Mouse (Mus musculus) midbrain, embryonic 12.5 days (tissue): Measurements from ENCODE around the gene Clta. TPM values are rescaled to one million over a fixed set of nuclear protein-coding genes. Genes with fewer than 3 reads are reported as not detected.
"Not testable (repeated sequence)": the region's sequence is repeated elsewhere in the genome, so short reads cannot be mapped to it uniquely, and the experiment has no call there.

Experiments used
- ATAC-seq: fragments of 200-750 bp; cut with Nextera tagmentation; 2 replicates; pipeline ENCODE4 v1.8.0; 2017; ENCODE audit warnings: low read depth, moderate TSS enrichment, moderate library complexity; ENCODE audit not compliant: low FRiP score
- H3K27ac ChIP-seq: fragments of 300-500 bp; sonication (generic); replicated peaks from 2 replicates; pipeline ENCODE4 v1.5.1; 2016; ENCODE audit warnings: mild to moderate bottlenecking
- H3K27me3 ChIP-seq: fragments of 300-500 bp; sonication (generic); 2 replicates; pipeline ENCODE4 v1.6.1; 2016; ENCODE audit warnings: mild to moderate bottlenecking
- H3K36me3 ChIP-seq: fragments of 300-500 bp; sonication (generic); 2 replicates; pipeline ENCODE4 v1.6.1; 2016
- H3K4me1 ChIP-seq: fragments of 300-500 bp; sonication (generic); 2 replicates; pipeline ENCODE4 v1.6.1; 2016
- H3K4me2 ChIP-seq: fragments of 300-500 bp; sonication (generic); replicated peaks from 2 replicates; pipeline ENCODE4 v1.6.1; 2016; ENCODE audit warnings: mild to moderate bottlenecking, moderate library complexity
- H3K4me3 ChIP-seq: fragments of 300-500 bp; sonication (generic); 2 replicates; pipeline ENCODE4 v1.5.1; 2016; ENCODE audit warnings: mild to moderate bottlenecking
- H3K9ac ChIP-seq: fragments of 300-500 bp; sonication (generic); replicated peaks from 2 replicates; pipeline ENCODE4 v1.6.1; 2016; ENCODE audit warnings: mild to moderate bottlenecking, moderate library complexity
- H3K9me3 ChIP-seq: fragments of 300-500 bp; sonication (generic); 2 replicates; pipeline ENCODE4 v1.6.1; 2016; ENCODE audit warnings: mild to moderate bottlenecking
- WGBS: fragments of 180-500 bp; shearing (Covaris S2); methylation state at CpG from one replicate; pipeline ENCODE4 v1.1.7; 2016; 5-methylcytosine and 5-hydroxymethylcytosine counted together
- polyA plus RNA-seq: library from polyadenylated mRNA; unstranded; fragments of >200 nt; fragmentation: Nextera tagmentation; extraction: Ambion mirVana; gene quantifications from 2 replicates; pipeline ENCODE4 v1.2.1, GENCODE M21; 2016

Gene Clta
- polyA plus RNA-seq, 1 experiment from 2014 or later: 233 TPM

- 87% methylated on average over 5 of the region's 5 CpGs for WGBS
- peaks cover 62% of the 10 kb centered on the region for H3K36me3 ChIP-seq
- no peak overlapping the region for H3K9ac ChIP-seq
- ATAC-seq: no peak
- no peak overlapping the region for H3K27ac ChIP-seq
- no peak overlapping the region for H3K4me2 ChIP-seq
- no peak overlapping the region for H3K4me3 ChIP-seq
- H3K9me3 ChIP-seq: no peaks in the 10 kb centered on the region
- H3K27me3 ChIP-seq: peaks cover 97% of the 10 kb centered on the region
- H3K4me1 ChIP-seq: peaks cover 12% of the 10 kb centered on the region
These were observed 27.3 kb downstream of the Clta start for GRCm38 (mm10) chr4:44031521-44031920.

GRCm38 (mm10) chr4:44036455-44036854 is 32.2 kb downstream of the Clta start:
- H3K4me1 ChIP-seq: no peaks in the 10 kb centered on the region
- no peak overlapping the region for H3K4me2 ChIP-seq
- ATAC-seq: no peak
- no peak overlapping the region for H3K27ac ChIP-seq
- peaks cover 98% of the 10 kb centered on the region for H3K27me3 ChIP-seq
- H3K36me3 ChIP-seq: peaks cover 54% of the 10 kb centered on the region
- H3K9ac ChIP-seq: no peak overlapping the region
- H3K4me3 ChIP-seq: no peak overlapping the region
- no peaks in the 10 kb centered on the region for H3K9me3 ChIP-seq
- 75% methylated on average over 5 of the region's 5 CpGs for WGBS

- no peak overlapping the region for H3K4me3 ChIP-seq
- H3K4me1 ChIP-seq: no peaks in the 10 kb centered on the region
- peaks cover 46% of the 10 kb centered on the region for H3K36me3 ChIP-seq
- H3K27me3 ChIP-seq: peaks cover 82% of the 10 kb centered on the region
- H3K27ac ChIP-seq: no peak overlapping the region
- 95% methylated on average over 4 of the region's 4 CpGs for WGBS
- ATAC-seq: no peak
- no peak overlapping the region for H3K4me2 ChIP-seq
- H3K9me3 ChIP-seq: no peaks in the 10 kb centered on the region
- H3K9ac ChIP-seq: no peak overlapping the region
These were observed 36.5 kb downstream of the Clta start for GRCm38 (mm10) chr4:44040802-44041201.

- no peak overlapping the region for H3K4me2 ChIP-seq
- H3K27me3 ChIP-seq: peaks cover 79% of the 10 kb centered on the region
- peaks cover 36% of the 10 kb centered on the region for H3K36me3 ChIP-seq
- WGBS: 95% methylated on average over 5 of the region's 5 CpGs
- no peak overlapping the region for H3K27ac ChIP-seq
- no peak for ATAC-seq
- H3K9ac ChIP-seq: no peak overlapping the region
- H3K9me3 ChIP-seq: no peaks in the 10 kb centered on the region
- H3K4me3 ChIP-seq: no peak overlapping the region
- H3K4me1 ChIP-seq: no peaks in the 10 kb centered on the region
These were observed 38.2 kb downstream of the Clta start for GRCm38 (mm10) chr4:44042429-44042828.

GRCm38 (mm10) chr4:44043182-44043581 is 38.9 kb downstream of the Clta start:
- not testable (repeated sequence) for H3K27ac ChIP-seq, H3K4me2 ChIP-seq, H3K9ac ChIP-seq, ATAC-seq, H3K4me3 ChIP-seq, H3K9me3 ChIP-seq, H3K4me1 ChIP-seq
- H3K27me3 ChIP-seq: peaks cover 71% of the 10 kb centered on the region
- WGBS: 95% methylated on average over 4 of the region's 4 CpGs
- peaks cover 36% of the 10 kb centered on the region for H3K36me3 ChIP-seq

- ATAC-seq: no peak
- no peaks in the 10 kb centered on the region for H3K9me3 ChIP-seq
- H3K4me2 ChIP-seq: no peak overlapping the region
- H3K27ac ChIP-seq: no peak overlapping the region
- peaks cover 58% of the 10 kb centered on the region for H3K27me3 ChIP-seq
- H3K36me3 ChIP-seq: peaks cover 28% of the 10 kb centered on the region
- WGBS: 96% methylated on average over 5 of the region's 5 CpGs
- H3K4me3 ChIP-seq: no peak overlapping the region
- no peak overlapping the region for H3K9ac ChIP-seq
- H3K4me1 ChIP-seq: no peaks in the 10 kb centered on the region
These were observed 40.6 kb downstream of the Clta start for GRCm38 (mm10) chr4:44044685-44045356.

- Histone ChIP-seq H3K27me3 (peaks cover 49% of the 10 kb centered on the region), H3K4me3 (no peak overlapping the region), H3K4me2 (no peak overlapping the region), H3K9ac (no peak overlapping the region), H3K4me1 (no peaks in the 10 kb centered on the region), H3K36me3 (peaks cover 19% of the 10 kb centered on the region), H3K27ac (no peak overlapping the region), H3K9me3 (no peaks in the 10 kb centered on the region)
- WGBS: 82% methylated on average over 5 of the region's 5 CpGs
- no peak for ATAC-seq
These were observed 41.8 kb downstream of the Clta start for GRCm38 (mm10) chr4:44046066-44046465.

GRCm38 (mm10) chr4:44049812-44050211 is 45.6 kb downstream of the Clta start:
- H3K4me1 ChIP-seq: no peaks in the 10 kb centered on the region
- H3K27me3 ChIP-seq: peaks cover 34% of the 10 kb centered on the region
- no peak overlapping the region for H3K9ac ChIP-seq
- H3K27ac ChIP-seq: no peak overlapping the region
- 84% methylated on average over 5 of the region's 5 CpGs for WGBS
- H3K36me3 ChIP-seq: 0 out of 2 replicates have a peak, but pooled peaks cover 3% of the 10 kb centered on the region
- ATAC-seq: no peak
- H3K4me3 ChIP-seq: no peak overlapping the region
- no peak overlapping the region for H3K4me2 ChIP-seq
- H3K9me3 ChIP-seq: no peaks in the 10 kb centered on the region

GRCm38 (mm10) chr4:44059674-44060073 is 55.4 kb downstream of the Clta start:
- WGBS: 90% methylated on average over 13 of the region's 13 CpGs
- no peaks in the 10 kb centered on the region for H3K9me3 ChIP-seq

GRCm38 (mm10) chr4:44062062-44062461 is 57.8 kb downstream of the Clta start:
- no peaks in the 10 kb centered on the region; the same call in 1 of the 2 replicates for H3K27me3 ChIP-seq
- peaks cover 4% of the 10 kb centered on the region; the same call in 1 of the 2 replicates for H3K36me3 ChIP-seq
- H3K9ac ChIP-seq: no peak overlapping the region
- no peaks in the 10 kb centered on the region for H3K4me1 ChIP-seq
- ATAC-seq: no peak
- 70% methylated on average over 9 of the region's 9 CpGs for WGBS
- no peaks in the 10 kb centered on the region for H3K9me3 ChIP-seq
- no peak overlapping the region for H3K4me2 ChIP-seq
- no peak overlapping the region for H3K4me3 ChIP-seq
- no peak overlapping the region for H3K27ac ChIP-seq

More at GRCm38 (mm10) chr4:44059674-44060073, 55.4 kb downstream of the Clta start:
- Histone ChIP-seq H3K27me3 (no peaks in the 10 kb centered on the region; the same call in 1 of the 2 replicates), H3K9ac (no peak overlapping the region), H3K36me3 (peaks cover 4% of the 10 kb centered on the region; the same call in 1 of the 2 replicates), H3K27ac (no peak overlapping the region), H3K4me3 (no peak overlapping the region), H3K4me1 (no peaks in the 10 kb centered on the region), H3K4me2 (no peak overlapping the region)
- ATAC-seq: no peak

- Histone ChIP-seq H3K4me2 (no peak overlapping the region), H3K4me3 (no peak overlapping the region), H3K9me3 (no peaks in the 10 kb centered on the region), H3K27me3 (peaks cover 5% of the 10 kb centered on the region), H3K27ac (no peak overlapping the region), H3K9ac (no peak overlapping the region), H3K4me1 (no peaks in the 10 kb centered on the region), H3K36me3 (peaks cover 4% of the 10 kb centered on the region; the same call in 1 of the 2 replicates)
- 92% methylated on average over 14 of the region's 14 CpGs for WGBS
- no peak for ATAC-seq
These were observed 58.6 kb downstream of the Clta start for GRCm38 (mm10) chr4:44062816-44063215.

GRCm38 (mm10) chr4:44065355-44066025 is 61.2 kb downstream of the Clta start:
- Histone ChIP-seq H3K9me3 (no peaks in the 10 kb centered on the region), H3K4me1 (peaks cover 5% of the 10 kb centered on the region; the same call in 1 of the 2 replicates), H3K36me3 (no peaks in the 10 kb centered on the region), H3K9ac (no peak overlapping the region), H3K27ac (no peak overlapping the region), H3K4me2 (no peak overlapping the region), H3K4me3 (no peak overlapping the region), H3K27me3 (peaks cover 14% of the 10 kb centered on the region)
- whole genome bisulfite sequencing: 42% methylated on average over 16 of the region's 16 CpGs
- 0 out of 2 replicates have a peak, but pooled peaks have one; percentile 63 for ATAC-seq
